Mouse (Mus musculus) neural tube, embryonic 11.5 days (tissue): Measurements from ENCODE around the gene Klhl22. TPM values are rescaled to one million over a fixed set of nuclear protein-coding genes. Genes with fewer than 3 reads are reported as not detected.

Experiments used
- ATAC-seq: fragments of 200-750 bp; cut with Nextera tagmentation; 2 replicates; pipeline ENCODE4 v1.8.0; 2017; ENCODE audit warnings: moderate number of reproducible peaks, mild to moderate bottlenecking, moderate TSS enrichment, moderate library complexity; ENCODE audit not compliant: insufficient read depth, low FRiP score, low TSS enrichment
- DNase-seq: peaks from one replicate; pipeline ENCODE4 v3.0.0-alpha.2; 2015; ENCODE audit warnings: low spot score
- H3K27ac ChIP-seq: fragments of 300-500 bp; sonication (generic); 2 replicates; pipeline ENCODE4 v1.5.1; 2014; ENCODE audit warnings: low read depth, mild to moderate bottlenecking, low read length
- H3K27me3 ChIP-seq: fragments of 300-500 bp; sonication (generic); 2 replicates; pipeline ENCODE4 v1.6.1; 2014; ENCODE audit warnings: mild to moderate bottlenecking, low read length, mixed read lengths; ENCODE audit not compliant: control insufficient read depth, insufficient read depth
- H3K36me3 ChIP-seq: fragments of 300-500 bp; sonication (generic); 2 replicates; pipeline ENCODE4 v1.6.1; 2014; ENCODE audit warnings: mild to moderate bottlenecking, low read length, moderate library complexity, mixed read lengths; ENCODE audit not compliant: control insufficient read depth, insufficient read depth
- H3K4me1 ChIP-seq: fragments of 300-500 bp; sonication (generic); 2 replicates; pipeline ENCODE4 v1.6.1; 2014; ENCODE audit warnings: low read length, mixed read lengths; ENCODE audit not compliant: control insufficient read depth, insufficient read depth
- H3K4me2 ChIP-seq: fragments of 300-500 bp; sonication (generic); 2 replicates; pipeline ENCODE4 v1.6.1; 2014; ENCODE audit warnings: low read depth, mild to moderate bottlenecking, moderate library complexity
- H3K4me3 ChIP-seq: fragments of 300-500 bp; sonication (generic); 2 replicates; pipeline ENCODE4 v1.5.1; 2014; ENCODE audit warnings: low read depth, low read length
- H3K9ac ChIP-seq: fragments of 300-500 bp; sonication (generic); 2 replicates; pipeline ENCODE4 v1.6.1; 2014; ENCODE audit warnings: mild to moderate bottlenecking, low read length
- H3K9me3 ChIP-seq: fragments of 300-500 bp; sonication (generic); 2 replicates; pipeline ENCODE4 v1.6.1; 2016; ENCODE audit warnings: low read length; ENCODE audit not compliant: control insufficient read depth
- WGBS: fragments of 180-500 bp; shearing (Covaris S2); extraction: QIAGEN DNeasy Blood & Tissue Kit; methylation state at CpG from one replicate; pipeline ENCODE4 v1.1.7; 2014; 5-methylcytosine and 5-hydroxymethylcytosine counted together
- polyA plus RNA-seq: library from polyadenylated mRNA; unstranded; fragments of >200 nt; fragmentation: Nextera tagmentation; extraction: Ambion mirVana; gene quantifications from 2 replicates; pipeline ENCODE4 v1.2.1, GENCODE M21; 2014

Gene Klhl22
- polyA plus RNA-seq, 1 experiment from 2014 or later = 62.4 TPM

DNA sequence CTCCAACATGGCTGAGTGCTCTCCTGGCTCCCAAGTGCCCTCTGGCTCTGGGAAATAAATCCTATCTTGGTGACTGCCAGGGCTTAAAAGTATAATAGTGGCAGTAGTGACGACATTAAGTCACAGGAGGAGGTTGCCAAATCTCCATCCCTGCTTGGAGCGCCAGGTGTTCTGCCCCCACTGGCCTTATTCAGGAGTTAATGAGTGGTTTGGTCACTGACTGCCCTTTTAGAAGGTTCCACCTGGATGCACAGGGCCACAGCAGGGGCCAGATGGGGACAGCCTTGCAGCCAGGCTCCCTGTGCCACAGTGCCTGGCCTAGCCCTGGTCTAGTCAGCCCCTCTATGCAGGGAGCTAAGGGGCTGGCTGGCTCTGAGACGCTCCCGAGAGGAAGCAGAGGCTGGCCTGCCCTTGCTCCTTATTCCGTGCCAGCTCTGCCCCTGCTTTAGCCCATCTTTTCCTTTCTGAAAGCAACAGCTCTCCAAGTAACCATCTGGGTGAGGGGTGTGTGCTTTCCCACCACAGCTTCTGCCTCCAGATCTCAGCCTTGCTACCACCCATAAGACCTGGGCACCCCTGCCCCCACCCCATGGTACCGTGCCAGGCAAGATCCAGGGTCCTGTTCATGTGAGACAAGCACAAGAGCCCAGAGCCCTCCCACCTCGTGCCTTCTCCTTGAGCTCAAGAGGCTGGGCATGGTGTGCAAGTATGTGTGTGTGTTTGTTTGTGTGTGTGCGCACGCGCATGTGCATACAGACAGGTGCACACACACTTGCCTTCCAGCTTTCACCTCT is 71.2 kb downstream of the Klhl22 start:
- H3K27me3 ChIP-seq = peaks cover 44% of the 10 kb centered on the region
- no peak overlapping the region for H3K4me2 ChIP-seq
- 74% methylated on average over 10 of the region's 10 CpGs for WGBS
- no peak overlapping the region for H3K4me3 ChIP-seq
- no peaks in the 10 kb centered on the region for H3K9me3 ChIP-seq
- ATAC-seq (no peak), DNase-seq (no peak)
- H3K4me1 ChIP-seq = 0 out of 2 replicates have a peak, but pooled peaks cover 3% of the 10 kb centered on the region
- H3K27ac ChIP-seq = no peak overlapping the region
- H3K36me3 ChIP-seq = no peaks in the 10 kb centered on the region
- no peak overlapping the region for H3K9ac ChIP-seq

GRCm38 (mm10) chr16:17831781-17832180 is 72.4 kb downstream of the Klhl22 start:
- H3K27me3 ChIP-seq = peaks cover 54% of the 10 kb centered on the region
- DNase-seq (no peak), ATAC-seq (no peak)
- H3K9me3 ChIP-seq = no peaks in the 10 kb centered on the region
- no peak overlapping the region for H3K9ac ChIP-seq
- no peak overlapping the region for H3K4me3 ChIP-seq
- no peak overlapping the region for H3K27ac ChIP-seq
- H3K4me1 ChIP-seq = 0 out of 2 replicates have a peak, but pooled peaks cover 3% of the 10 kb centered on the region
- WGBS = 12% methylated on average over 11 of the region's 11 CpGs
- no peak overlapping the region for H3K4me2 ChIP-seq
- H3K36me3 ChIP-seq = no peaks in the 10 kb centered on the region

GRCm38 (mm10) chr16:17832821-17833220 is 73.4 kb downstream of the Klhl22 start, which contains the start of gene B830017H08Rik:
Gene B830017H08Rik (plus strand): TSS chr16:17833121.
- peaks cover 54% of the 10 kb centered on the region for H3K27me3 ChIP-seq
- peak within 1 kb of the TSS; percentile 70 for H3K9ac ChIP-seq
- H3K9me3 ChIP-seq = no peaks in the 10 kb centered on the region
- no peak for DNase-seq
- H3K27ac ChIP-seq = peak within 1 kb of the TSS; percentile 44; the same call in 1 of the 2 replicates
- peak within 1 kb of the TSS; percentile 95 for H3K4me2 ChIP-seq
- 0 out of 2 replicates have a peak, but pooled peaks cover 3% of the 10 kb centered on the region for H3K4me1 ChIP-seq
- H3K36me3 ChIP-seq = no peaks in the 10 kb centered on the region
- no peak for ATAC-seq
- H3K4me3 ChIP-seq = peak within 1 kb of the TSS; percentile 59
- 22% methylated on average over 7 of the region's 7 CpGs for WGBS

DNA sequence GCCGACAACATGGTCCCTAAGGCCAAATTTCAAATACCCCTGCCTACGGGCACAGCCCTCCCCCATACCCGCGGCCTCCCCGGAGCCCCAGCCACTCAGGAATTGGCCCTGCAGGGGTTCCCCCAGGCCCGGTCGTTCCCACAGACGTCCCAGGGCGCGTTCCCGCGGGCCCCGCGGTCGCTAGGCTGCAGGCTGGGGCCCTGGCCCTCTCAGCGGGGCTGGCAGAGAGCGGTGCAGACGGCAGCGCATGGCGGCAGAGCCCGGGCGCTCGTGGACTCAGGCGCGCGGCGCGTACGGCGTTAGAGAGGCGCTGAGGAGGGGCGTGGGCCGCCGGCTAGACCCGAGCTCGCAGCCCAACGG is 73.9 kb downstream of the Klhl22 start:
- peak overlapping the region; percentile 70 for H3K9ac ChIP-seq
- under 1% methylated on average over 32 of the region's 37 CpGs for WGBS
- 0 out of 2 replicates have a peak, but pooled peaks cover 3% of the 10 kb centered on the region for H3K4me1 ChIP-seq
- H3K36me3 ChIP-seq = no peaks in the 10 kb centered on the region
- H3K4me2 ChIP-seq = peak overlapping the region; percentile 95
- H3K9me3 ChIP-seq = no peaks in the 10 kb centered on the region
- peak overlapping the region; percentile 59 for H3K4me3 ChIP-seq
- DNase-seq (peak; percentile 61), ATAC-seq (peak; percentile 32; the same call in 1 of the 2 replicates)
- H3K27me3 ChIP-seq = peaks cover 54% of the 10 kb centered on the region
- peak overlapping the region; percentile 44; the same call in 1 of the 2 replicates for H3K27ac ChIP-seq

DNA sequence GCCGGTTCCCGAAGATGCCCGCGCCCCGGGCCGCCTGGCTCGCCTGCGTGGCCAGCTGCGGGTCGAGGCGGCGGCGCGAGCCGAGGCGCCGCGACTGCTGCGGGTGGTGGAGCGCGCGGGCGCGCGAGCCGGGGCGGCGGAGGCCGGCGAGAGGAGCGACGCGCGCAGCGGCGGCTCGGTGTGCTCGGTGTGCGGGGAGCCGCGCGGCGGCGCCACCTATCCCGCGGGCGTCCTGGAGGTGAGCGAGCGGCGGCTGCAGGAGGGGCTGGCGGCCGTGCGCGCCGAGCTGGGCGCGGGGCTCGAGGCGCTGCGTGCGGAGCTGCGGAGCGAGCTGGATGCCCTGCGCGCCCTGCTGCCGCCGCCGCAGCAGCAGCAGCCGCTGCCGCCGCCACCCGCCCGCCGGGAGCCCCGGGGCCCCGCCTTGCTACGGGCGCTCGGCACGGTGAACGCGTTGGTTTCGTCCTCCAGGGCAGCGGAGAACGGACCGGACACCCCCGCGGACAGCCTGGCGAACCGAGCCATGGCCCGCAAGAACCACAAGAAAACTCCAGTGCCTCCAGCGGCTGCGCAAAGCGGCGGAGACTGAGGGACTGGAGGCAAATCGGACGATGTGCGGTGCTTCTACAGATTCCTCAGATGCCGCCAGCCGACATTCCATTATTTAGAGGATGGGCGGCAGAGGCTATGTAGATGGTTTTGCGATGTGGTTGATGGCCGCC is 74.4 kb downstream of the Klhl22 start:
- Histone ChIP-seq H3K27ac (peak overlapping the region; percentile 44; the same call in 1 of the 2 replicates), H3K4me2 (peak overlapping the region; percentile 95), H3K4me3 (peak overlapping the region; percentile 59), H3K36me3 (no peaks in the 10 kb centered on the region), H3K27me3 (peaks cover 54% of the 10 kb centered on the region), H3K9ac (peak overlapping the region; percentile 70), H3K9me3 (no peaks in the 10 kb centered on the region), H3K4me1 (0 out of 2 replicates have a peak, but pooled peaks cover 3% of the 10 kb centered on the region)
- under 1% methylated on average over 49 of the region's 103 CpGs for WGBS
- peak; percentile 60 for DNase-seq
- no peak for ATAC-seq

DNA sequence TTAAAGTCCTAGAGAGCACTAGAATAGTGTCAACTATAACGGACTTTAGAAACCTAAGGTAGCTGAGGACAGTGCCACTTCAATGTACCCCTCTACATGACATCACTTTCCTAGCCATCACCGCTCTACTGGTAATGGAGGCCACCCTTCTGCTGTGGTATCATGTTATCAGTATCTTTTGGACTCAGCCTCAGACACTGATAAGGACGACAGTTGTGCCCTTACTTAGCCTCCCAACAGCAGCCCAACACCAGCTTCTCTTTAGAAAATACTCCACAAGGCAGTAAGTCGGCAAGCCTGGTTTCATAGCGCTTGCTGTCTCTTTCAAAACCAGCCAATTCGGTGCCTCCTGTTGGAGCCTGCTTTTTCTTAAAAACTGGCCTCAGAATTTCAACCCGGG is 75.1 kb downstream of the Klhl22 start:
- H3K4me1 ChIP-seq = 0 out of 2 replicates have a peak, but pooled peaks cover 3% of the 10 kb centered on the region
- 56% methylated on average over 7 of the region's 7 CpGs for WGBS
- no peak overlapping the region for H3K27ac ChIP-seq
- peak overlapping the region; percentile 95 for H3K4me2 ChIP-seq
- no peak overlapping the region for H3K9ac ChIP-seq
- H3K36me3 ChIP-seq = no peaks in the 10 kb centered on the region
- H3K27me3 ChIP-seq = peaks cover 54% of the 10 kb centered on the region
- peak overlapping the region; percentile 59; the same call in 1 of the 2 replicates for H3K4me3 ChIP-seq
- no peak for ATAC-seq
- H3K9me3 ChIP-seq = no peaks in the 10 kb centered on the region
- no peak for DNase-seq

GRCm38 (mm10) chr16:17835481-17835880 is 76.1 kb downstream of the Klhl22 start:
- Histone ChIP-seq H3K4me1 (0 out of 2 replicates have a peak, but pooled peaks cover 3% of the 10 kb centered on the region), H3K9me3 (no peaks in the 10 kb centered on the region), H3K4me3 (no peak overlapping the region), H3K36me3 (peaks cover 2% of the 10 kb centered on the region; the same call in 1 of the 2 replicates), H3K4me2 (no peak overlapping the region), H3K9ac (no peak overlapping the region), H3K27ac (no peak overlapping the region), H3K27me3 (peaks cover 54% of the 10 kb centered on the region)
- ATAC-seq = no peak
- 54% methylated on average over 13 of the region's 13 CpGs for WGBS
- no peak for DNase-seq

GRCm38 (mm10) chr16:17838051-17838450 is 78.6 kb downstream of the Klhl22 start, which contains the start of gene Car15:
Gene Car15 (minus strand): TSS chr16:17838364.
- H3K27me3 ChIP-seq = peaks cover 35% of the 10 kb centered on the region
- WGBS = 89% methylated on average over 6 of the region's 6 CpGs
- no peak for DNase-seq

More at GRCm38 (mm10) chr16:17838051-17838450, 78.6 kb downstream of the Klhl22 start, which contains the start of gene Car15:
- no peak within 1 kb of the TSS for H3K4me3 ChIP-seq
- no peaks in the 10 kb centered on the region for H3K4me1 ChIP-seq
- no peaks in the 10 kb centered on the region for H3K9me3 ChIP-seq
- peaks cover 17% of the 10 kb centered on the region for H3K36me3 ChIP-seq
- ATAC-seq = no peak
- H3K9ac ChIP-seq = no peak within 1 kb of the TSS
- H3K4me2 ChIP-seq = no peak within 1 kb of the TSS
- no peak within 1 kb of the TSS for H3K27ac ChIP-seq
